Mouse (Mus musculus) midbrain, embryonic 12.5 days (tissue): Measurements from ENCODE around the gene Tmem210. TPM values are rescaled to one million over a fixed set of nuclear protein-coding genes. Genes with fewer than 3 reads are reported as not detected.

Source experiments
- ATAC-seq: fragments of 200-750 bp; cut with Nextera tagmentation; 2 replicates; pipeline ENCODE4 v1.8.0; 2017; ENCODE audit warnings: low read depth, moderate TSS enrichment, moderate library complexity; ENCODE audit not compliant: low FRiP score
- H3K27ac ChIP-seq: fragments of 300-500 bp; sonication (generic); replicated peaks from 2 replicates; pipeline ENCODE4 v1.5.1; 2016; ENCODE audit warnings: mild to moderate bottlenecking
- H3K27me3 ChIP-seq: fragments of 300-500 bp; sonication (generic); 2 replicates; pipeline ENCODE4 v1.6.1; 2016; ENCODE audit warnings: mild to moderate bottlenecking
- H3K36me3 ChIP-seq: fragments of 300-500 bp; sonication (generic); 2 replicates; pipeline ENCODE4 v1.6.1; 2016
- H3K4me1 ChIP-seq: fragments of 300-500 bp; sonication (generic); 2 replicates; pipeline ENCODE4 v1.6.1; 2016
- H3K4me2 ChIP-seq: fragments of 300-500 bp; sonication (generic); replicated peaks from 2 replicates; pipeline ENCODE4 v1.6.1; 2016; ENCODE audit warnings: mild to moderate bottlenecking, moderate library complexity
- H3K4me3 ChIP-seq: fragments of 300-500 bp; sonication (generic); 2 replicates; pipeline ENCODE4 v1.5.1; 2016; ENCODE audit warnings: mild to moderate bottlenecking
- H3K9ac ChIP-seq: fragments of 300-500 bp; sonication (generic); replicated peaks from 2 replicates; pipeline ENCODE4 v1.6.1; 2016; ENCODE audit warnings: mild to moderate bottlenecking, moderate library complexity
- H3K9me3 ChIP-seq: fragments of 300-500 bp; sonication (generic); 2 replicates; pipeline ENCODE4 v1.6.1; 2016; ENCODE audit warnings: mild to moderate bottlenecking
- WGBS: fragments of 180-500 bp; shearing (Covaris S2); methylation state at CpG from one replicate; pipeline ENCODE4 v1.1.7; 2016; 5-methylcytosine and 5-hydroxymethylcytosine counted together
- polyA plus RNA-seq: library from polyadenylated mRNA; unstranded; fragments of >200 nt; fragmentation: Nextera tagmentation; extraction: Ambion mirVana; gene quantifications from 2 replicates; pipeline ENCODE4 v1.2.1, GENCODE M21; 2016

The Tmem210 gene
- polyA plus RNA-seq, 1 experiment from 2014 or later: not detected

DNA sequence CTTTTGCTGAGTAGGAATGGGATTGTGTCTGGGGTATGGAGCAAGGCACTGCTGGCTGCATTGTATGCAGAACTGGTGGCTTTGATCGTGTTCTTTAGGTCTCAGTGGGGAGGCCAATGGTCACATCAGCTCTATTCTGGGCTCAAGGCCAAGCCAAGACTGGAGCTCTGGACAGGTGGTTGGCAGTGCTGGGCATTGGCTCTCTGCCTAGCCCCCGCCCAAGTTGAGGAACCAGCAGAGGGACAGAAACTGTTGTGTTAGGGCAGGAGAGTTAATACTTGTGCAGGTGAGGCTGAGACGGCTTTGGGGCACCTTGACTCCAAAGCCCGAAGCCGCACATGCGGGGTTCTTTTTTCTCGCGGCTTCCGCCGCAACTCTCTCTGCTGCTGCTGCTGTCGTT, 1.7 kb downstream of the Tmem210 start, which contains the start of gene Lrrc26:
Gene Lrrc26, plus strand, starts transcription at position 265 of the 400 bp plus-strand sequence.
- Histone ChIP-seq H3K27ac (no peak within 1 kb of the TSS), H3K9ac (no peak within 1 kb of the TSS), H3K9me3 (no peaks in the 10 kb centered on the region), H3K4me3 (peak within 1 kb of the TSS; percentile 9; the same call in 1 of the 2 replicates), H3K36me3 (peaks cover 19% of the 10 kb centered on the region), H3K4me2 (peak within 1 kb of the TSS; percentile 15), H3K27me3 (peaks cover 69% of the 10 kb centered on the region), H3K4me1 (peaks cover 17% of the 10 kb centered on the region)
- no peak for ATAC-seq
- WGBS: 10% methylated on average over 11 of the region's 11 CpGs

DNA sequence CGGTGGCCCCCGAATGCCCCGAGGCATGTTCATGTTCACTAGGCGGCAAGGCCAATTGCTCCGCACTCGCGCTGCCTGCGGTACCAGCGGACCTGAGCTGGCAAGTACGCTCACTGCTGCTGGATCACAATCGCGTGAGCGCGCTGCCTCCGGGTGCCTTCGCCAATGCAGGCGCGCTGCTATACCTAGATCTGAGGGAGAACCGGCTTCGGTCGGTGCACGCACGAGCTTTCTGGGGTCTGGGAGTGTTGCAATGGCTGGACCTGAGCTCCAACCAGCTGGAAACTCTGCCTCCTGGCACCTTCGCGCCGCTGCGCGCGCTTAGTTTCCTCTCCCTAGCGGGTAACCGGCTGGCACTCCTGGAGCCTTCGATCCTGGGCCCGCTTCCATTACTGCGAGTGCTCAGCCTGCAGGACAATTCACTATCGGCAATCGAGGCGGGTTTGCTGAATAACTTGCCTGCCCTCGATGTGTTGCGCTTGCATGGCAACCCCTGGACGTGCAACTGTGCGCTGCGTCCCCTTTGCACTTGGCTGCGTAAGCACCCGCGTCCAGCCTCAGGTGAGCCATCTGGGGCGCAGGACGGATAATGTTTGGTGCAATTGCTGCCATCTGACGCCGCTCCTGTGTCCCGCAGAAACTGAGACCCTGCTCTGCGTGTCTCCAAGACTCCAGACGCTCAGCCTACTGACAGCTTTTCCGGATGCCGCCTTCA, 2.3 kb downstream of the Tmem210 start:
- Histone ChIP-seq H3K27me3 (peaks cover 75% of the 10 kb centered on the region), H3K9me3 (no peaks in the 10 kb centered on the region), H3K4me1 (peaks cover 17% of the 10 kb centered on the region), H3K9ac (no peak overlapping the region), H3K36me3 (peaks cover 13% of the 10 kb centered on the region), H3K4me2 (peak overlapping the region; percentile 15; the same call in 1 of the 2 replicates), H3K4me3 (0 out of 2 replicates have a peak overlapping the region, but pooled peaks have one; percentile 9), H3K27ac (no peak overlapping the region)
- 3% methylated on average over 54 of the region's 54 CpGs for WGBS
- ATAC-seq: no peak

DNA sequence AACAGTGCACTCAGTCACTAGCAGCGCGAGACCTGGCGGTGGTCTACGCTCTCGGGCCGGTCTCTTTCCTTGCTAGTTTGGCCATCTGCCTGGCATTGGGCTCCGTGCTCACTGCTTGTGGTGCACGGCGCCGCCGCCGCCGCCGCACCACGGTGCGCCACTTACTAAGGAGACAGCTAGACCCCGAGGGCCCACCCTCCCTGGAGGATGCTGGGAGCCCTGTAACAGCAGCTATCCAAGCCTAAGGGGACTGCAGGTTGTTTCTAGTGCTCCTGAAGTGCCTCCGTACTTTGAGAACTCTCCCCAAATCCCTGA, 2.8 kb downstream of the Tmem210 start:
- 1% methylated on average over 18 of the region's 18 CpGs for WGBS
- Histone ChIP-seq H3K4me3 (no peak overlapping the region; the same call in 1 of the 2 replicates), H3K9me3 (no peaks in the 10 kb centered on the region), H3K27ac (no peak overlapping the region), H3K36me3 (peaks cover 8% of the 10 kb centered on the region), H3K27me3 (peaks cover 80% of the 10 kb centered on the region), H3K9ac (no peak overlapping the region), H3K4me1 (peaks cover 17% of the 10 kb centered on the region), H3K4me2 (peak overlapping the region; percentile 15)
- no peak for ATAC-seq

- 0 out of 2 replicates have a peak overlapping the region, but pooled peaks have one; percentile 39 for H3K9ac ChIP-seq
- 0 out of 2 replicates have a peak, but pooled peaks cover 1% of the 10 kb centered on the region for H3K36me3 ChIP-seq
- peak overlapping the region; percentile 43 for H3K4me2 ChIP-seq
- peak overlapping the region; percentile 28 for H3K4me3 ChIP-seq
- H3K4me1 ChIP-seq: peaks cover 17% of the 10 kb centered on the region
- WGBS: 5% methylated on average over 32 of the region's 32 CpGs
- H3K27ac ChIP-seq: no peak overlapping the region
- no peaks in the 10 kb centered on the region for H3K9me3 ChIP-seq
- peaks cover 87% of the 10 kb centered on the region for H3K27me3 ChIP-seq
- ATAC-seq: no peak; the same call in 1 of the 2 replicates
Observed at GRCm38 (mm10) chr2:25291184-25292053, 3.5 kb downstream of the Tmem210 start.

GRCm38 (mm10) chr2:25292054-25292544, 4.2 kb downstream of the Tmem210 start:
- H3K4me3 ChIP-seq: peak overlapping the region; percentile 28
- H3K27me3 ChIP-seq: peaks cover 94% of the 10 kb centered on the region
- peak overlapping the region; percentile 39; the same call in 1 of the 2 replicates for H3K9ac ChIP-seq
- no peaks in the 10 kb centered on the region for H3K36me3 ChIP-seq
- H3K4me2 ChIP-seq: peak overlapping the region; percentile 43
- no peaks in the 10 kb centered on the region for H3K9me3 ChIP-seq
- H3K4me1 ChIP-seq: peaks cover 17% of the 10 kb centered on the region
- ATAC-seq: no peak; the same call in 1 of the 2 replicates
- no peak overlapping the region for H3K27ac ChIP-seq
- WGBS: 6% methylated on average over 39 of the region's 43 CpGs

GRCm38 (mm10) chr2:25292856-25293255, 4.9 kb downstream of the Tmem210 start:
- H3K36me3 ChIP-seq: no peaks in the 10 kb centered on the region
- no peak for ATAC-seq
- peaks cover 17% of the 10 kb centered on the region for H3K4me1 ChIP-seq
- WGBS: 0% methylated on average over 1 of the region's 1 CpGs
- H3K4me2 ChIP-seq: peak overlapping the region; percentile 43; the same call in 1 of the 2 replicates
- H3K4me3 ChIP-seq: no peak overlapping the region
- no peak overlapping the region; the same call in 1 of the 2 replicates for H3K9ac ChIP-seq
- H3K27ac ChIP-seq: no peak overlapping the region
- H3K9me3 ChIP-seq: no peaks in the 10 kb centered on the region
- H3K27me3 ChIP-seq: peaks cover 98% of the 10 kb centered on the region

- no peak overlapping the region for H3K4me3 ChIP-seq
- peaks cover 17% of the 10 kb centered on the region for H3K4me1 ChIP-seq
- WGBS: 75% methylated on average over 9 of the region's 9 CpGs
- H3K9me3 ChIP-seq: no peaks in the 10 kb centered on the region
- H3K27me3 ChIP-seq: peaks cover 97% of the 10 kb centered on the region
- H3K4me2 ChIP-seq: no peak overlapping the region
- no peak overlapping the region for H3K27ac ChIP-seq
- ATAC-seq: no peak
- H3K9ac ChIP-seq: no peak overlapping the region
- no peaks in the 10 kb centered on the region for H3K36me3 ChIP-seq
Observed at GRCm38 (mm10) chr2:25293706-25294105, 5.8 kb downstream of the Tmem210 start.

DNA sequence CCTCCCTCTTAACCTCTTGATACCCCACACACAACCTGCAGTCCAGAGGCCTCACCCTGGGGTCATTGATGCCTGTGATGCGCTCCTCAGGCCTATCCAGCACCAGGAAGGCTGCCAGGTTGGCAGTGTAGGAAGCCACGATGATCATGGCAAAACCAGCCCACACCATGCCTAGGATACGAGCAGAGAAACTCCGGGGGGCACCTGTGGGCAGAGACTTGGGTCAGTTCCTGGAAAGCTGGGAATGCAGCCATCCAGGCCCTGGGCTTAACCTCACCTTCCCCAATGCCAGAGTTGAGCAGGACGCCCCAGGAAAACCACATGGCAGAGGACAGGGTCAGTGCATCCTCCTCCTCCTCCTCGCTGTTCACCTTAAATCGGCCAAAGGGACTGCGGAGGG, 9.1 kb downstream of the Tmem210 start:
- H3K9ac ChIP-seq: no peak overlapping the region
- no peak overlapping the region for H3K27ac ChIP-seq
- H3K27me3 ChIP-seq: peaks cover 63% of the 10 kb centered on the region
- no peaks in the 10 kb centered on the region for H3K36me3 ChIP-seq
- peaks cover 4% of the 10 kb centered on the region for H3K4me1 ChIP-seq
- H3K4me3 ChIP-seq: no peak overlapping the region
- no peak for ATAC-seq
- H3K4me2 ChIP-seq: no peak overlapping the region
- 83% methylated on average over 7 of the region's 8 CpGs for WGBS
- H3K9me3 ChIP-seq: no peaks in the 10 kb centered on the region

GRCm38 (mm10) chr2:25298046-25298445, 10.1 kb downstream of the Tmem210 start:
- no peak overlapping the region for H3K27ac ChIP-seq
- peaks cover 56% of the 10 kb centered on the region for H3K27me3 ChIP-seq
- no peaks in the 10 kb centered on the region for H3K4me1 ChIP-seq
- H3K4me3 ChIP-seq: no peak overlapping the region
- WGBS: 84% methylated on average over 10 of the region's 10 CpGs
- no peak overlapping the region for H3K4me2 ChIP-seq
- H3K36me3 ChIP-seq: no peaks in the 10 kb centered on the region
- H3K9me3 ChIP-seq: no peaks in the 10 kb centered on the region
- H3K9ac ChIP-seq: no peak overlapping the region
- no peak for ATAC-seq

- Histone ChIP-seq H3K27ac (no peak overlapping the region), H3K27me3 (peaks cover 48% of the 10 kb centered on the region), H3K4me2 (no peak overlapping the region), H3K9ac (no peak overlapping the region), H3K36me3 (no peaks in the 10 kb centered on the region), H3K4me1 (peaks cover 13% of the 10 kb centered on the region), H3K9me3 (no peaks in the 10 kb centered on the region), H3K4me3 (no peak overlapping the region)
- 69% methylated on average over 3 of the region's 3 CpGs for WGBS
- ATAC-seq: no peak
Observed at GRCm38 (mm10) chr2:25303452-25303851, 15.5 kb downstream of the Tmem210 start.

DNA sequence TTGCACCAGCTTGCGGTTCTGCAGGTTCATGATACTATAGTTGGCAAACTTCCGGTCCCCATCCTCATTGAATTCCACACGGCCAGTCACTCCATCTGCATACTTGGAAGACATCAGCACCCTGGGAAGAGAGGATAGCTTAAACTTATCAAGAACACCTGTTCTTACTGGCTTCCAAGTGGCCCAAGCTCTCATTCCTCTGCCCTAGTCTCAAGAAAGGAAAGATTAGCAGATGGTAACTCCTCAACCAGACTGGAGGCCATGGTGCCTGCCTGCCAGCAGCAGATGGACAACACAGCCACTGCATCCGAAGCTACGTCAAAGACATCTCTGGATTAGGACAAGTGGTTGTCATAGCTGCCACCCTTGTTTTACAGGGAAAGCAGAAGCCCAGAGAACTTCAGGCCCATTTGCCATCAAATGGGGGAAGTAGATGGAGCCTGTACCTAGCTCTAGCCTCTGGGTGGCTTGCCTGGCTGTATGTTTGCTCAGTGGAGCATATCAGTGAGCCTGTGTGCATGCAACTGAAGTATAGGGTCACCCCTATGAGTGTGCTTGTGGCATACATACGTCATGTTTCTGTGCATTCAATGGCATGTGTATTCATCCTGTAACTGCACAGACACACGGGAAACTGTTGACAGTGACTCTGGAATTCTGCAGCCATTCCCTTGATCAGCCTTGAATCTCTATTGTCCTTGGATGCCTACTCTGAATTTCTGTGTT, 16.1 kb downstream of the Tmem210 start:
- Histone ChIP-seq H3K36me3 (no peaks in the 10 kb centered on the region), H3K4me1 (peaks cover 13% of the 10 kb centered on the region), H3K4me2 (peak overlapping the region; percentile 81), H3K9me3 (no peaks in the 10 kb centered on the region), H3K27ac (no peak overlapping the region), H3K4me3 (peak overlapping the region; percentile 45), H3K27me3 (peaks cover 53% of the 10 kb centered on the region), H3K9ac (0 out of 2 replicates have a peak overlapping the region, but pooled peaks have one; percentile 21)
- ATAC-seq: peak; percentile 9; the same call in 1 of the 2 replicates
- WGBS: 72% methylated on average over 7 of the region's 7 CpGs
